Mouse (Mus musculus): ENCODE data around the gene Rnf43. TPM values are rescaled to one million over a fixed set of nuclear protein-coding genes. Genes with fewer than 3 reads are reported as not detected.

Gene Rnf43
- polyA plus RNA-seq, 1 experiment from 2014 or later: 0.96 TPM

DNA sequence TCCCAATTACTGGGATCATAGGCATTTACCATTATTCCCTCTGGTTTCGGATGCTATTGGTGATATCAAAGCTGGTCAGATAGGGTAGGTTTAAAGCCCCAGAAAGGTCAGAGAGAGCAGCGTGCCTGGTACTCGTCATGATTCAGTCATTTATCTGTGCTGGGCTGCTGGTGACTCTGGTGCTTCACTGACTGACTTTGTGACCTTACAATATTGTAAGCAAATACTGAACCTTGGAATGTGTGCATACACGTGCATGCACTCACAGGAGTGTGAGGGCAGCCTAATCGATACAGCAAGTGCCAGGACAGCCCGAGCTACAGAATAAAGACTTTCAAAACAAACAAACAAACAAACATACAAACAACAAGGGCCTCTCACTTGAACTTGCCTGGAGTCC lies 73.2 kb downstream of the Rnf43 start:
- no peak for ATAC-seq (replicated peaks; ENCODE audit: insufficient number of reproducible peaks, low FRiP score, low TSS enrichment)
- H3K27ac ChIP-seq (ENCODE audit: low read depth, low read length): peak overlapping the region; percentile 82

DNA sequence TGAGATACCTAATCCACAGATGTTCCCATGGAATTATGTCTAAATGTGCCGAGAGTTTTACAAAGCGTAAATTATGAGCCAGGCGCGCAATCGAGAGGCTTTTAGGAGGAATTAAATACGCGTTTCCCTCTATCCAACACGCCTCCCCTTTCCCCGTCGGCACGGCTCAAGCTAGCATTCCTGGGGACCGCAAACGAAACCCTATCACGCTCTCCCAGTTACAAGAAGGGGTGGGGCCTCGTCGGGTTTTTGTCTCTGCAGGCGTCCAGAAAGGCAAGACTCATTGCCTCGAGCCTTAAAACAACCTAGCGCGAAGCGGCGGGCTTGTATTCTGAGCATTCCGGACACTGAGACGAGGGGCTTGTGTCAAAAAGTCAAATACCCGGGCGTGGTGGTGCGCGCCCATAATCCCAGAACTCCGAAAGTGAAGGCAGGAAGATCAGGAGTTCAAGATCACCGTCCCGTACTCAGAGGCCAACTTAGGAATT lies 74.2 kb downstream of the Rnf43 start:
- H3K4me1 ChIP-seq (ENCODE audit: control insufficient read depth, insufficient read depth, low read length): peaks cover 11% of the 10 kb centered on the region; the same call in 1 of the 2 replicates
- peak overlapping the region; percentile 80 for H3K9ac ChIP-seq (ENCODE audit: low read depth, low read length)
- peak overlapping the region; percentile 77 for H3K4me2 ChIP-seq
- H3K27me3 ChIP-seq (ENCODE audit: control insufficient read depth, insufficient read depth, low read length): no peaks in the 10 kb centered on the region
- peak overlapping the region; percentile 82 for H3K27ac ChIP-seq (ENCODE audit: low read depth, low read length)
- no peaks in the 10 kb centered on the region for H3K9me3 ChIP-seq (replicated peaks; ENCODE audit: control insufficient read depth, low read length)
- ATAC-seq (replicated peaks; ENCODE audit: insufficient number of reproducible peaks, low FRiP score, low TSS enrichment): peak; percentile 81; the same call in 1 of the 2 replicates
- peak overlapping the region; percentile 83 for H3K4me3 ChIP-seq (ENCODE audit: low read depth, low read length)
- 2% methylated on average over 31 of the region's 31 CpGs for WGBS (ENCODE audit: insufficient replicate concordance)
- H3K36me3 ChIP-seq (ENCODE audit: control insufficient read depth, insufficient read depth, low read length): 0 out of 2 replicates have a peak, but pooled peaks cover 2% of the 10 kb centered on the region

More for the DNA sequence above, 73.2 kb downstream of the Rnf43 start:
- H3K4me1 ChIP-seq (ENCODE audit: control insufficient read depth, insufficient read depth, low read length): peaks cover 11% of the 10 kb centered on the region; the same call in 1 of the 2 replicates
- peak overlapping the region; percentile 80; the same call in 1 of the 2 replicates for H3K9ac ChIP-seq (ENCODE audit: low read depth, low read length)
- 49% methylated on average over 6 of the region's 6 CpGs for WGBS (ENCODE audit: insufficient replicate concordance)
- H3K36me3 ChIP-seq (ENCODE audit: control insufficient read depth, insufficient read depth, low read length): 0 out of 2 replicates have a peak, but pooled peaks cover 2% of the 10 kb centered on the region
- H3K9me3 ChIP-seq (replicated peaks; ENCODE audit: control insufficient read depth, low read length): no peaks in the 10 kb centered on the region
- H3K4me2 ChIP-seq: peak overlapping the region; percentile 77
- no peak overlapping the region for H3K4me3 ChIP-seq (ENCODE audit: low read depth, low read length)
- no peaks in the 10 kb centered on the region for H3K27me3 ChIP-seq (ENCODE audit: control insufficient read depth, insufficient read depth, low read length)

DNA sequence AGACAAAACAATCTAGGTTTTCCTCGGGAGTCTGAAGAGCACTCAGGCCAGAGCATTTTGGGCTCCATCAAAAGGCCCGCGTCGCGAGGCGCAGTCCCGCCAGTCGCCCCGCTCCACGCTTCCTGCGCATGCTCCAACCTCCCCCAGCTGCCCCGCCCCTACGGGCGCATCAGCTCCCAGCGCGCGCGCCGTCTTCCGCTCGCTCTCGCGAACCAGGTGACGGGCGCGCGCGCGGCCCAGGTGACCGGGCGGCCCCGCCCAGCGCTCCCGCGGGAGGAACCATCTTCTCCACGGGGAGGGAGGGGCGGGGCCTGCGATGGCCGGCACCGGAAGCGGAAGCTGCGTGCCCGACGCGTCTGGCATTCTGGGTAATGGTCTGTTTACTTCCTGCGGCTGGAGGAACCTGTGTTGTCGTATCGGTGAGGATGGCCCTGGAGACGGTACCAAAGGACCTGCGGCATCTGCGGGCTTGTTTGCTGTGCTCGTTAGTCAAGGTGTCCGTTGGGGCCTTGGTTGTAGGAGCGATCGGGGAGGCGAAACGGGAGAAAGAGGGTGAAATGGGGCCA lies 74.7 kb downstream of the Rnf43 start, which contains the start of gene Supt4a:
Supt4a (plus strand) TSS at position 378 of the 566 bp plus-strand sequence.
- no peaks in the 10 kb centered on the region for H3K9me3 ChIP-seq (replicated peaks; ENCODE audit: control insufficient read depth, low read length)
- H3K36me3 ChIP-seq (ENCODE audit: control insufficient read depth, insufficient read depth, low read length): 0 out of 2 replicates have a peak, but pooled peaks cover 2% of the 10 kb centered on the region
- peak within 1 kb of the TSS; percentile 84 for H3K9ac ChIP-seq (ENCODE audit: low read depth, low read length)
- H3K4me1 ChIP-seq (ENCODE audit: control insufficient read depth, insufficient read depth, low read length): peaks cover 11% of the 10 kb centered on the region; the same call in 1 of the 2 replicates
- H3K4me3 ChIP-seq (ENCODE audit: low read depth, low read length): peak within 1 kb of the TSS; percentile 83
- WGBS (ENCODE audit: insufficient replicate concordance): under 1% methylated on average over 56 of the region's 57 CpGs
- H3K27me3 ChIP-seq (ENCODE audit: control insufficient read depth, insufficient read depth, low read length): no peaks in the 10 kb centered on the region
- ATAC-seq (replicated peaks; ENCODE audit: insufficient number of reproducible peaks, low FRiP score, low TSS enrichment): peak; percentile 88
- H3K27ac ChIP-seq (ENCODE audit: low read depth, low read length): peak within 1 kb of the TSS; percentile 82
- peak within 1 kb of the TSS; percentile 77 for H3K4me2 ChIP-seq

DNA sequence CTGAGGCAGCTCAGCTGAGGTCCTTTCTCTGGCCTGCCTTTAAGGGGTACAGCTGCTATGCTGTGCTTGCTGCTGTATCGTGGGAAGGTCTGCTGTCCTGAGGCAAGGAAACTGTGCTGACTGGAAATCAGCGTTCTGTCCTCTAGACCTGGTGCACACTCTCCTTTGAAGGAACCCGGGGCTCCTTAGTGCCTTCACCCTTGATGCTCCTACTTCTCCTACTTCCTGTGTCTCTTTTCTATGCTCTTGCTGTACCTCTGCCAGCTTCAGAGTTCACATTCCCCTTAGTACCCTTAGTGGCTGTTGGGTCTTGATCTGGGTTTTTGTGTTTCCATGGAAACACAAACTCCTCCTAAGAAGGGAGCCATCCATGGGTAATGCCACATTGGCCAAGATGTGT lies 81.2 kb downstream of the Rnf43 start:
- Histone ChIP-seq H3K4me1 (ENCODE audit: control insufficient read depth, insufficient read depth, low read length) (no peaks in the 10 kb centered on the region), H3K27ac (ENCODE audit: low read depth, low read length) (no peak overlapping the region), H3K4me3 (ENCODE audit: low read depth, low read length) (no peak overlapping the region), H3K4me2 (no peak overlapping the region), H3K9ac (ENCODE audit: low read depth, low read length) (no peak overlapping the region), H3K27me3 (ENCODE audit: control insufficient read depth, insufficient read depth, low read length) (no peaks in the 10 kb centered on the region), H3K9me3 (replicated peaks; ENCODE audit: control insufficient read depth, low read length) (no peaks in the 10 kb centered on the region), H3K36me3 (ENCODE audit: control insufficient read depth, insufficient read depth, low read length) (peaks cover 9% of the 10 kb centered on the region; the same call in 1 of the 2 replicates)
- no peak for ATAC-seq (replicated peaks; ENCODE audit: insufficient number of reproducible peaks, low FRiP score, low TSS enrichment)
- 88% methylated on average over 3 of the region's 3 CpGs for WGBS (ENCODE audit: insufficient replicate concordance)

DNA sequence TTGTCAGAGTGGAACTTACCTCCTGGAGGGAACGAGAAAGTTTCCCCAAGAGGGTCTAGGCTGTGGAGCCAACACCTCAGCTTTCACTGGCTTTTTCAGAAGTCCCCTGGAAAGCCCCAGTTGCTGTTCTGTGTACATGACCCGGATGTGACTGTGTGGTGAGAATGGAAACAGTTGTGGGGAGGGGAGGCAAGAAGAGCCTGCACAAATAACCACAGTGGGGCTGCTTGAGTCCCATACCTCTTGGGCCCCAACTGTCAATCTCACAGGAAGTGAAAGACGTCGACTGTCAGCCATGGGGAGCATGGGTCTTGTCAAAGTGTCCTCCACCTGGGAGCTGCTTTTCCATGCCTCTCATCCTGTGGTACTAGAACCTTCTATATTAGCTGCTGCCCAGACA lies 82.4 kb downstream of the Rnf43 start:
- no peak for ATAC-seq (replicated peaks; ENCODE audit: insufficient number of reproducible peaks, low FRiP score, low TSS enrichment)
- H3K36me3 ChIP-seq (ENCODE audit: control insufficient read depth, insufficient read depth, low read length): peaks cover 7% of the 10 kb centered on the region; the same call in 1 of the 2 replicates
- WGBS (ENCODE audit: insufficient replicate concordance): 74% methylated on average over 4 of the region's 4 CpGs

DNA sequence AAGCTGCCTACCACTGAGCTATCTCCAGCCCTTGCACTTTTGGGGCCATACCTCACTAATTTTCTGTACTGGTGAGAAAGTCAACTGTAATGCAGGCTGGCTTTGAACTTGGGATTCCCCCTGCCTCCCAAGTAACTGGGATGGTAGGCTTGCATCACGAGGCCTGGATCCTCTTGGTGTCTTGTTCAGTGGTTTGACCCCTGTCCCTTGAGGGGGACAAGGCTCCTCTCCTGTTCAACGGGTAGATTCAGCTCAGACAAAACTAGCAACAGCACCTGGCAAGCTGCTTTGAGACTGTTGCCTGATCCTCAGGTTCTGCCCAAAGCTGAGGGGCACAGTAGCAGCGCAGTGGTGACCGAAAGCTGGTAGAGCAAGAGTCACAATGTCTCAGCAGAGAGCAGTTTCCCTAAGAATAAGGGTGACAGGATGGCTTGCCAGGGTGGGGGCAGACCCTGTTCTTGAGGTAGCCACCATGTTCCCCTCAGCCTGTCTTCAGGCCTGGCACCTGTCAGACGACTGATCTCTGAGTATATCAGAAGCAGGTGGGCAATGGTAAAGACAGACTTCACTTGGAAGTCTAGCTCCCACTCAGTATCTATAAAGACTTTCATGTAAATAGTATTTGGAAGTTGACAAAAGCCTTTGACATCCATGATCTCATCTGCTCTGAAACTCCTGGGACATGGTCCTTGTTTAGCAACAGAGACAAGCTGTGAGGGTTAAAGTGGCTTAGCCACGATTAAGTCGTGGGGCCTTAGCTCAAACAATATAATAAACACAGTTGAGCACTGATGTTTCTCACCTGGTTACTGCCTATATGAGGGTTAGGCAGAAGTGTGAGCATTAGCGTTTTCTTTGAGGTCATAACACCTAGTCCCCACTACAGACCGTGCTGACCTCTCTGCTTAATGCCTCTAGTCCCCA lies 83.4 kb downstream of the Rnf43 start:
- Histone ChIP-seq H3K27ac (ENCODE audit: low read depth, low read length) (no peak overlapping the region), H3K36me3 (ENCODE audit: control insufficient read depth, insufficient read depth, low read length) (peaks cover 7% of the 10 kb centered on the region; the same call in 1 of the 2 replicates), H3K4me2 (no peak overlapping the region), H3K27me3 (ENCODE audit: control insufficient read depth, insufficient read depth, low read length) (no peaks in the 10 kb centered on the region), H3K9me3 (replicated peaks; ENCODE audit: control insufficient read depth, low read length) (no peaks in the 10 kb centered on the region), H3K4me3 (ENCODE audit: low read depth, low read length) (no peak overlapping the region), H3K9ac (ENCODE audit: low read depth, low read length) (no peak overlapping the region), H3K4me1 (ENCODE audit: control insufficient read depth, insufficient read depth, low read length) (no peaks in the 10 kb centered on the region; the same call in 1 of the 2 replicates)
- WGBS (ENCODE audit: insufficient replicate concordance): 76% methylated on average over 9 of the region's 9 CpGs
- ATAC-seq (replicated peaks; ENCODE audit: insufficient number of reproducible peaks, low FRiP score, low TSS enrichment): no peak

More for the DNA sequence above, 82.4 kb downstream of the Rnf43 start:
- H3K27me3 ChIP-seq (ENCODE audit: control insufficient read depth, insufficient read depth, low read length): no peaks in the 10 kb centered on the region
- no peak overlapping the region for H3K27ac ChIP-seq (ENCODE audit: low read depth, low read length)
- H3K4me1 ChIP-seq (ENCODE audit: control insufficient read depth, insufficient read depth, low read length): no peaks in the 10 kb centered on the region
- H3K4me2 ChIP-seq: no peak overlapping the region
- H3K9ac ChIP-seq (ENCODE audit: low read depth, low read length): no peak overlapping the region
- no peaks in the 10 kb centered on the region for H3K9me3 ChIP-seq (replicated peaks; ENCODE audit: control insufficient read depth, low read length)
- no peak overlapping the region for H3K4me3 ChIP-seq (ENCODE audit: low read depth, low read length)

DNA sequence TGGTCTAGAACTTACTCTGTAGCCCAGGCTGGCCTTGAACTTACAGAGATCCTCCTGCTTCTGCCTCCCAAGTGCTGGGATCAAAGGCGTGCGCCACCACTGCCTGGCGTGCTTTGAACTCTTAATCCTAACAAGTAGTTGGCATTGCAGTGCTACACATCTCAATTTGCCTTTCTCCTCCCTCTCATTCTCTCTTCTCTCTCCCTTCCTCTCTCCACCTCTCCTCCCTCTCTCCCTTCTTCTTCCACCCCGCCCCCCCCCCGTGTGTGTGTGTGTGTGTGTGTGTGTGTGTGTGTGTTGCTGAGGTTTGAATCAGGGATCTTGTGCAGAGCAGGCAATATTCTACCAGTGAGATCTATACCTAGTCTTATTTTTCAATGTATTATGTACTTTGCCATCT lies 84.8 kb downstream of the Rnf43 start:
- no peak for ATAC-seq (replicated peaks; ENCODE audit: insufficient number of reproducible peaks, low FRiP score, low TSS enrichment)
- no peak overlapping the region for H3K27ac ChIP-seq (ENCODE audit: low read depth, low read length)
- H3K9ac ChIP-seq (ENCODE audit: low read depth, low read length): no peak overlapping the region
- H3K36me3 ChIP-seq (ENCODE audit: control insufficient read depth, insufficient read depth, low read length): peaks cover 7% of the 10 kb centered on the region; the same call in 1 of the 2 replicates
- H3K4me3 ChIP-seq (ENCODE audit: low read depth, low read length): no peak overlapping the region
- no peaks in the 10 kb centered on the region for H3K9me3 ChIP-seq (replicated peaks; ENCODE audit: control insufficient read depth, low read length)
- no peaks in the 10 kb centered on the region for H3K27me3 ChIP-seq (ENCODE audit: control insufficient read depth, insufficient read depth, low read length)
- no peak overlapping the region for H3K4me2 ChIP-seq
- WGBS (ENCODE audit: insufficient replicate concordance): 91% methylated on average over 4 of the region's 5 CpGs
- no peaks in the 10 kb centered on the region; the same call in 1 of the 2 replicates for H3K4me1 ChIP-seq (ENCODE audit: control insufficient read depth, insufficient read depth, low read length)

DNA sequence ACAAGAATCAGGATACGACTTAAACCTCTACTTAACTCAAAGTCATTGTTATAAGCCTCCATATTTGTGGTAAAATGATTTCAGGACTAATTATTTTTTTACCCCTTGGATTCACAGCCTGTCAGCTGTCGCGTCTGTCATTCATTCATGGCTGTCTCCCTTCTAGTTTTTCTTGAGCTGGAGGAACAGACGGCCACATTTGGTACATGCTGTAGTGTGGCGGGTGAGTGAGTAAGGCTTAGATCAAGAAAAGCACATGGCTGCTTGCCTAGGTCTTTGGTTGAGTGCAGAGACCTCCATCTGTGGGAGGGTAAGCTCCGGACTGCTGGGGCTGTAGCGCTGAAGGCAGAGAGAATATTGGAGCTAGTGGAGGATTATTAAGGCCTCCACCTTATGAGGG lies 85.2 kb downstream of the Rnf43 start:
- peaks cover 7% of the 10 kb centered on the region; the same call in 1 of the 2 replicates for H3K36me3 ChIP-seq (ENCODE audit: control insufficient read depth, insufficient read depth, low read length)
- no peak overlapping the region for H3K9ac ChIP-seq (ENCODE audit: low read depth, low read length)
- H3K4me3 ChIP-seq (ENCODE audit: low read depth, low read length): no peak overlapping the region
- no peaks in the 10 kb centered on the region for H3K9me3 ChIP-seq (replicated peaks; ENCODE audit: control insufficient read depth, low read length)
- H3K4me1 ChIP-seq (ENCODE audit: control insufficient read depth, insufficient read depth, low read length): no peaks in the 10 kb centered on the region; the same call in 1 of the 2 replicates
- H3K27ac ChIP-seq (ENCODE audit: low read depth, low read length): peak overlapping the region; percentile 80; the same call in 1 of the 2 replicates
- no peak overlapping the region for H3K4me2 ChIP-seq
- WGBS (ENCODE audit: insufficient replicate concordance): 88% methylated on average over 7 of the region's 7 CpGs
- no peak for ATAC-seq (replicated peaks; ENCODE audit: insufficient number of reproducible peaks, low FRiP score, low TSS enrichment)
- H3K27me3 ChIP-seq (ENCODE audit: control insufficient read depth, insufficient read depth, low read length): no peaks in the 10 kb centered on the region

Measured in heart, embryonic 11.5 days (tissue).